Mouse (Mus musculus) CH12.LX (cell line): ENCODE data around the gene Kirrel3.

Source experiments
- CTCF ChIP-seq, 2 experiments: IDR thresholded peaks in 1 of 2; conservative IDR thresholded peaks in 1 of 2; 2 replicates each; pipeline ENCODE4 v1.5.1; 2011 to 2012; ENCODE audit warnings: low read depth in 2 of 2, low read length in 2 of 2, improper control_type of control experiment in 1 of 2, inconsistent platforms in 1 of 2, mild to moderate bottlenecking in 1 of 2, moderate library complexity in 1 of 2
- ELF1 ChIP-seq: IDR thresholded peaks from 2 replicates; pipeline ENCODE4 v1.6.1; 2014; ENCODE audit warnings: low read depth, mild to moderate bottlenecking, inconsistent platforms, low read length, improper control_type of control experiment
- ETS1 ChIP-seq: conservative IDR thresholded peaks from 2 replicates; pipeline ENCODE4 v1.6.1; 2012; ENCODE audit warnings: low read depth, mild to moderate bottlenecking, inconsistent platforms, low read length, improper control_type of control experiment, moderate library complexity
- HCFC1 ChIP-seq: IDR thresholded peaks from 2 replicates; pipeline ENCODE4 v1.6.1; 2012; ENCODE audit warnings: low read depth, mild to moderate bottlenecking, inconsistent platforms, low read length, improper control_type of control experiment
- KAT2A ChIP-seq: IDR thresholded peaks from 2 replicates; pipeline ENCODE4 v1.6.1; 2012; ENCODE audit warnings: low read length, improper control_type of control experiment, inconsistent platforms; ENCODE audit not compliant: insufficient replicate concordance
- TCF12 ChIP-seq: IDR thresholded peaks from 2 replicates; pipeline ENCODE4 v1.6.1; 2014; ENCODE audit warnings: low read depth, mild to moderate bottlenecking, inconsistent platforms, low read length, improper control_type of control experiment
- ZKSCAN1 ChIP-seq: IDR thresholded peaks from 2 replicates; pipeline ENCODE4 v1.6.1; 2012; ENCODE audit warnings: low read depth, inconsistent platforms, low read length, improper control_type of control experiment, borderline replicate concordance

- no peak for TF ChIP-seq ZKSCAN1
- no peak for TF ChIP-seq KAT2A
- TF ChIP-seq TCF12 = no peak
- no peak for TF ChIP-seq CTCF (conservative IDR thresholded peaks at IDR 0.05 in 1 of 2, IDR thresholded peaks at IDR 0.05 in 1 of 2; ENCODE audit: low read depth in 2 of 2, low read length in 2 of 2)
- TF ChIP-seq HCFC1 = no peak
- no peak for TF ChIP-seq ELF1
- TF ChIP-seq ETS1 = no peak
These were observed 392.1 kb downstream of the Kirrel3 start for GRCm38 (mm10) chr9:34877799-34878198.
